Mouse (Mus musculus) mouse embryonic stem cell (cell line): ENCODE results near the gene Pygl.
"Not testable (repeated sequence)": the region's sequence is repeated elsewhere in the genome, so short reads cannot be mapped to it uniquely, and the experiment has no call there.

Experiments
- in situ Hi-C, 2 experiments: fragments of 300-500 bp; cut with MboI; formaldehyde crosslinking; loops; 1 replicate in 1 of 2; 3 replicates in 1 of 2; pipeline ENCODE4 v1.14.3; 2019 to 2020; ENCODE audit warnings: low sequenced_read_pairs in 2 of 2, low pct_unique_long_range_greater_than_20kb in 1 of 2, mixed read lengths in 1 of 2; ENCODE audit not compliant: unreplicated experiment in 1 of 2

Gene Pygl

DNA sequence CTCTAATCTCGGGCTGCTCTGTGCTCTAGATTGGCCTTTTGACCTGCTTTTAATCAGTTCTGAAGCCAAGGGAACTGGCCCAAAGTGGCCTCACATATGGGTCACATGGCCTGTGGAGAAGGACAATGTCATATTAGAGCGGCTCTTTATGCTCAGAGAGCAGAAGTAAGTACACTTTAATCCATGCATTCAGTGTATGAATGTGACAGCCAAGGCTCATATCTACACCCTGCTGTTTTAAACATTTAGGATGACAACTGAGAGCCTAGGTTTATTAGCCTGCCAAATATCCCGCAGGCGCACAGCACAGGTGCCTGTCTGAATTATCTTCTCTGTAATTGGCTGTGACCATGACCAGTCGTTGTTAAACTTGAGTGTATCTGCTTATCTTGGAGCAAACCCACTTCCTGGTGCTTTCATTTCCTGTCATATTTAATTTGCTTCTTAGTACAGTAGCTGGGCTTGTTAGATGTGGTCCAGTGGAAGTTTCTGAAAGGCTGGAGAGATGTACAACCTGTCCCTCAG, 794 bp upstream of the Pygl start:
- in situ Hi-C loops = no loop called here

DNA sequence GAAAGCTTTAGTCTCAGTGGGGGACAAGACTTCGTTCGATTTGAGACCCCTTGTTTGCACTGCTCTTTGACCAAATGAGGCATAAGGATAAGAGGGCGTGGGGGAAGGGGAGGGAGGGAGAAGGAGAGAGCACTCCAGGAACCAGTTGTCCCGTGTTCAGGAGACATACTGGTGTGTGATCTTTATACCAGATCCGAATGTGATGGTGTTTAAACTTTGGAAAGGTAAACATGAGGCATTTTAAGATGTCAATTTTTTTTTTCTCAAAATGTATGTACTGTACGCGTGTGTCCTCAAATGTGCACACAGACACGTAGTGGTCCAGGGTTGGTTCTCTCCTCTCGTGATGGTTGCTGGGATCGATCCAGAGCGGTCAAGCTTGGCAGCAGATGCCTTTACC, 3.1 kb downstream of the Pygl start:
- in situ Hi-C loops = no loop called here

DNA sequence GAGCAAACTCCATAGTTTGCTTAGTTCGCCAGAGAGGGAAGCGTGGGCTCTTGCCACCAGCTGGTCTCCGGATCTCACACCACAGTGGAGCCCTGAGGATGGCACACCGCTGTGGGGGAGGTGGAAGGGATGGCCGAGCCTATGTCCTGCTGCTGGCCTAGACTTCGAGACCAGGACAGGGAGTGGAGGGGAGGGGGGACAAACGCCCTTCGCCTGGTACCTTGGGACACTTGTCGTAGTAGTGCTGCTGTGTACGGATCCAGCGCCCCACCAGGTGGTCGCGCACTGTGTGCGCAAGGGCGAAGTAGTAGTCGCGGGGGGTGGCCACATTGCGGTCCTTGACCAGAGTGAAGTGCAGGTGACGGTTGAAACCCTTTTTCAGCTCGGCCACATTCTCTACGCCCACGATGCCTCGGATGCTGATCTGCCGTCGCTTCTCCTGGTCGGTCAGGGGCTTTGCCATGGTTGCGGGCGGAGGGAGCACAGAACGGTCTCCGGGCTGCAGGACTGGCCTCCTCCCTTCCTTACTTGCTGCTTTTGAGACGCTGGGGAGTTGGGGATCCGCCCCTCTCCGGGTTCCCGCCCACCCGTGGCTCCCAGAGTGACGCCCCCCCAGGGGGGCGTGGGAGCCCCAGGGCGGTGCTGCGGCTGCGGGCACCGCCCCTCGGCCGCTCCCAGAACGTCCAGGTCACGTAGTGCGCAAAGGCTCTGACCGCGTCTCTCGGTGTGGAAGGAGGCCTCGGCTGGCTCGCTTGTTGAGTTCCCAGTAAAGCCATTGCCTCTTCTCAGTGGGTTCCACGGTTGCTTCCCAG, 4.0 kb downstream of the Pygl start:
- in situ Hi-C loops = no loop called here

DNA sequence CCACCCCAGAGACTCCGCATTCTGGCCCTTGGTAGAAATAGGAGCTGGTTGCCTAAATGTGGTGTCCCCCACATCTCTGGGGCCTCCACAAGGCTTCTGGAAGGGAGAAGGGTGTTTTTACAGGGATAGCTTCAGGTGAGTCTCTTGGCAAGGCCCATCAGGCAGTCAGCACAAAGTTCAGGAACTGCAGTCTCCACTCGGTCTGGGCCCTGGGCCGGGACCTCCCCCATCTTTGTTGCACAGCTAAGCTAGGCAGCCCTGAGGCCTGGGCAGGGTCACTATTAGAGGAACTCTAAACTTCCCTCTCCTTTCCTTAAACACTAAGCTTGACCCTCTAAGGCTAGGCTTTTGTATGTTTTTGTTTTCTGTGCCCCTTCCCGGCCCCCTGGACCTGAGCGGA, 4.6 kb downstream of the Pygl start:
- in situ Hi-C loops = no loop called here

DNA sequence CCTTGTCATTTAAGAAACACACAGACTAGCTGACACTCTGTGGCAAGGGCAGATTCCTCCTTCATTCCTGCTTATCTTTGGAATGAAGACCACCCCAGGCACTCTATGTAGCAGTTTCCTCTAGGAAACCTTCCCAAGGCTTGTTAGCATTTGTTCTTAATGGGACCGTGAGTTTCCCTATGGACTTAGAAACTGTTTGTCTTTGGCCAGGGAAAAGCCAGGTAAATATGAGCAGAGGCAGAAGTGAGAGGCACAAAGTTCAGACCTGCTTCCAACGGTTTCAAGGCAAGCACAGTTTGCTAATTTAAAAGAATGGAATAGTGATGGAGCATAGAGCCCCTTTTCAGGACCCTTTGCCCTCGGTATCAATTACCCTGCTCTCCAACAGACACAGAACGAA, 8.0 kb downstream of the Pygl start:
- in situ Hi-C loops = no loop called here

DNA sequence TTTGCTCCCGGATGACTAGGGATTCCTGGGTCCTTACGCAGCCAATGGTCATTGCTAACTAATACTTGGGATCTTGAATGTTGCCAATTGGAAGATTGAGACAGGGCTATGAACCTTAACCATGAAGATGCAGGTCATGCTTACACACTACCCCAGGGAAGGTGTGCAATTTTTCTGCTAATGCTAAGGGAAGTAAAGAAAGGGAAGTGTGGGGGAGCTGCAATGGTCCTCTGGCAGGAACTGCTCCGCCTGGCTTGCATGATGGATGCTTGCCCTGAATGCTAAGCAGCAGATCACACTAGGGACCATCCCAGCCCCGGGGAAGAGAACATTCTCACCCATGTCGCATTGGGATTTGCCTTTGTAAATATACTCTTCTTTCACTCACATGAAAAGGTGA, 9.9 kb downstream of the Pygl start:
- in situ Hi-C loops = no loop called here

DNA sequence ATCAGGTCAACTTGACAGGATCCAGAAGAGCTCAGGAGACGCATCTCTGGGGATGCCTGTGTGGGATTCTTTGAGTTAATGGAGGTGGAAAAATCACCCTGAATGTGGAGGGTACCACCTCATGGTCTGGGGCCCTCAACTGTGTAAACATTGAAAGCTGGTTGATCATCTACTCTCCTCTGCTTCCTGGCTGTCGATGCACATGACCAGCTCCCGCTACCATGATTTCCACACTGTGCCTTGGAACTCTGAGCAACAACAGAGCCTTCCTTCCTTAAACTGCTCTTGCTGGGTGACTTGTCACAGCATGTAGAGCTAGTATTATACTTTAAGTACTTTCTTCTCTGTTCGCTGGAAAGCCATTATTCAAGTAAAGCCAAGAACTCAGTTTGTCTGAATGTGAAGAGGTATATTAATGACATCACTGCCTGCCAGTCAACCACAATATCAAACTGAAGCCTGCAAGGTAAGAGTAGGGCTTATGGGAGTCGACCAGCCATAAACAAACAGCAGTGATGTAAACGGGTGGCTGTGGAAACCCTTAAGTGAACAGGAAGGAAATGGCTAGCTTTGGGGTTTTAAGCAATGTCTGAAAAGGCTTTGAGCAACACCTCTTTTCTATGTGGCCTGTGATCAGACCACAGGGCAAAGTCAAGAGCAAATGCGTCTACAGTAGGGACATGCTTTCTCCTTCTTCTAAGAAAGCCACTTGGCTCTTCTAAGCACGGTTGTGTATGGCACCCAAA, 12.3 kb downstream of the Pygl start:
- in situ Hi-C loops = no loop called here

DNA sequence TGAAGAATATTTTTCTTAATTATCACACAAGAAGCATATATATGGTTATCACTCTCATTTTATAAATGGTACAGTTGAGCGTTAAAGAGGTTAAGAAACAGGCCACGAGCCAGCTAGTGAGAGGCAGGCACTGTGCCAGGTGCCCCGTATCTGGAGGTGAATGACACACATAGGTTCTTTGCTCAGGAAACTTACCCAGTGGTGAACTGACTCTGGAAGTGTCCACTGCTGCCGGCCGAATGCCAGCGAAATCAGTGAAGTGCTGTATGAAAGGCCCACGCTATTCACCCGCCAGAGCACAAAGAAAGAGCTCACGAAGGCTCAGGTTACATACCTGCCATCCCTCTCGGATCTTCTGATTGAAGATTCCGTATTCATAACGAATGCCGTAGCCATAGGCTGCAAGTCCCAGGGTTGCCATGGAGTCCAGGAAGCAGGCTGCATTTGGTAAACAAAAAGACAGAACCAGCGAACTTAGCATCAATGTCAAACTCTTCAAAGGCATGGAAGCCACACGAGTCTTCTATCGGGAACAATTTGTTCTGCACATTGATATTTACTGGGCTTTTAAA, 15.0 kb downstream of the Pygl start:
- in situ Hi-C loops = no loop called here

DNA sequence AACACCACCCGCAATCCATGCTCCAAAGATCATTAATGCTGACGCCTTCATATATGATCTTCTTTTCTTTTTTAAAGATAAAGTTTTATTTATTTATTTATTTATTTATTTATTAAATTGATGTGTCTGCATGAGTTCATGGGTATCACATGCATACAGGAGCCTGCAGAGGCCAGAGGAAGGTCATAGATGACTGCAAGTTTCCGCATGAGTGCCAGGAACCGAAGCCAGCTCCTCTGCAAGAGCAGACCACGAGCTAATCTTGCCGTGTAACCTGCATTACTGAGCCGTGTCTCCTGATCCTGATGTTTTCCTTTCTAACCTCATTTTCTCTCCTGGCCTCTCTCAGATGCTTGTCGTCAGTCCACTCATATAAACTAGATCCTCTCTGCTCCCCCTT, 17.0 kb downstream of the Pygl start:
- in situ Hi-C loops = no loop called here

DNA sequence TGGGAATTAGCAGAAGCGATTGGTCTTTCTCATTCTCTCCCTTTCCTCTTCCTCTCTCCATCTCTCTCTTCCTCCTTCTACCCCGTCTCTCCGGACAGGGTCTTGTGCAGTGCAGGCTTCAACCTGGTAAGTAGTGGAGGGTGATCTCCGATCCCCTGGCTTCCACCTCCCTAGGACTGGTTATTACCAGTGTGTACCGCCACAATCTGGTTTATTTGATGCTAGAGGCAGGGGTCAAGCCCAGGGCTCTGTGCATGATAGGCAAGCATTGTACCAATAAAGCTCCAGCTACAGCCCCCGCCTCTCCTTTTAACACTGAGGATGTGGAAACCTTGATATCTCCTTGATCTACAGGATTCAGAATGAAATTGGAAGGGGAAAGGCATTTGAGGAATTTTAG, 17.7 kb downstream of the Pygl start:
- in situ Hi-C loops = no loop called here

DNA sequence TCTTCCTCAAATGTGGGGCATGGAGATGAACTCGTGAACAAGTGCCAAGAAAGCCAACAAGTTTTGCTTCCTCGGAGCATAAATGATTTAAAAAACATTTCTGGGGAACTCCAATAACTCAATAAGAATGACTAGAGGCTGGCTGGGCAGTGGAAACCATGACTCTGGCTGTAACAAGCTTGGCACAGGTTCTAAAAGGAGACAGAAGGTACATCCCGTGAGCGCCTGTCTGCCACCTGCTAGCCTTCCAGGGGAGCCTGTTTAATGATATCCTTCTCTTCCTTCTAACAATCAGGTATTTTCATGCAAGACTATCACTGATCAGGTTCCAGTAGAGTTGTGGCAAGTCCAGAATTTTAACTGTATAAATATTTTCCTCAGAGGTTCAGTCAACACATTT, 18.8 kb downstream of the Pygl start:
- in situ Hi-C loops = no loop called here

DNA sequence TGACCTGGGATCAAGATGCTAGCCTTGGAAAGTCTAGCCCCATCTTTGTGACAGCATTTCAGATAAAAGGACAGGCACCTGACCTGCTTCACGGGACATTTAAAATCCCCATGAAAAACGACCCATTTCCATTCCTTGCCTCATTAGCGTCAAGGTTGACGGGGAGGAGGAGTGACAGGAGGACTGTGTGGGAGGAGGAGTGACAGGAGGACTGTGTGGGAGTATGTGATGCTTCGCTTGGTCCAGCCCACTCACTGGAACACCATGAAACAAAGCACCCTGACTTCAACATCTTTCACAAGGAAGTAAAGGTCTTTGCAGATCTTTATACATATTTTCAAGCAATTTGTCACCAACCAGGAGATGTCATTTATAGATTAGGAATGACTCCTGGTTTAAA, 23.1 kb downstream of the Pygl start:
- in situ Hi-C loops = no loop called here

DNA sequence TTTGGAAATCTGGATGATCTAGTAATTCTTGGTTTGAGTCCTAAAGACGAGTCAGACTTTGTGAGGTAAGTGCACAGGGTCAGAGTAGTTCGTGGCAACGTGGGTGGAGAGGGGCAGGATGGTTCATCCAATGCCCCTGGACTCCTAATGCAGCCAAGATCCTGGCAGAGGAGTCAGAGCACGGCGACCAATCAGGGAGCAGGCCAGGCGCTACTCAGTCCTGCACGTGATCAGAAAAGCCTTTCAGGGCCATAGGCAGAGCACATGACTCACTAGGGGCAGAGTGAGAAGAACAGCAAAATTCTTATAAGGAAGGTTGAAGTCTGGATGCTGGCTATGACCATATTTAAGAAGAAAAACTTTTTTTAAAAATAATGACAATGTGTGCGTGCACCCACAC, 26.9 kb downstream of the Pygl start:
- in situ Hi-C loops = no loop called here

DNA sequence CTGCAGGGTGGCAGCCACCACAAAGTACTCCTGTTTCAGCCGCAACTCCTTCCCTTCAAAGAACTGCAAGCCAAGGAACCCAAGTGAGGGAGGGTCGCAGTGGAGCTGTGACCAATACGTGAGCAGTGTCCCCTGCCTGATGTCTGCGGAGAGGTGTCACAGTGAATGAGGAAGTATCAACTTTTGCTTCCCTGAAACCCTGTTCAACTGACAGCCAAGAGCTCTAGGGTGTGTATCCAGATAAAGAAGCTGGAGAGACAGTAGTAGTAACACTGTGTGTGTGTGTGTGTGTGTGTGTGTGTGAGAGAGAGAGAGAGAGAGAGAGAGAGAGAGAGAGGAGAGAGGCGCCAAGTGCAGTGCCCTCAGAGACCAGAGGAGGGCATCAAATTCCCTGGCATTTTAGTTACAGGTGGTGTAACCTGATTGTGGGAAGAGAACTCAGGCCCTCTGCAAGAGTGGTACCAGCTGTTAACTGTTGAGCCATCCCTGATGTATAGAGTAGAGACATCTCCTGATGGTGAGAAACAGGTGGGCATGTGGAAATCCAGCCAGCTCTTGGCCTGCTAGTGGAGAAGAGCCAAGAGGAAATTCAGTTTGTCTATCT, 29.3 kb downstream of the Pygl start:
- in situ Hi-C loops = no loop called here

DNA sequence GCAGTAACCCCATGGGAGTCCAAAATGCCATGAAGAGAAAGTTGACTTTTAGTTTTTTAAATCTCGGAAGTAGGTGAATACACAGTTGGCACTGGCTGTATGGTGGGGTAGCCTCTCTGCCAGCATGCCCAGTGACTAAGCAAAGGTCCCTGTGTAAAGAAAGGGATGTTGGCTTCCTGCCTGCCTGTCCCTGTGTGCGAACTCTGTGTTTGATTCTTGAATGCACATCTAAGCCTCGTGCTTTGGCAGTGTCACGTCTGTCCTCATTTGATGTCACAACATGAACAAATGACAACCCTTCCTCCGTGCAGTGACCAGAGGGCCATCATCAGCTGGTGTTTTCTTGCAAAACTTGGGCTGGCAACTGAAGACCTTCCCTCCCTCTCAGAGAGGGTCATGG, 34.9 kb downstream of the Pygl start:
- in situ Hi-C loops = no loop called here

DNA sequence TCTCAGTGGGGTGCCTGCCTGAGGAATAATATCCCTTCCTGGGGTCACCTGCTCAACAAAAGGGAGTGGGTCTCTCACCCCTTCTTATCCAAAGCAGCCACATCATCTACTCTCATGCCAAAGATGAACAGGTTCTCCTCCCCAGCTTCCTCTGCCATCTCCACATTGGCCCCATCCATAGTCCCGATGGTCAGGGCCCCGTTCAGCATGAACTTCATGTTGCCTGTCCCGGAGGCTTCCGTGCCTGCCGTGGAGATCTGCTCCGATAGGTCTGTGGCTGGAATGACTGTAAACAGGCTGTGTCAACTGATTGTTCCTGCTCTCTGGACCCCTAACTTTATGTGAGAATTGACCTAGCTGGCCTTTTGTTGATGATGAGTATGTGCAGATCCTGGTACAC, 35.9 kb downstream of the Pygl start:
- in situ Hi-C loops = no loop called here

DNA sequence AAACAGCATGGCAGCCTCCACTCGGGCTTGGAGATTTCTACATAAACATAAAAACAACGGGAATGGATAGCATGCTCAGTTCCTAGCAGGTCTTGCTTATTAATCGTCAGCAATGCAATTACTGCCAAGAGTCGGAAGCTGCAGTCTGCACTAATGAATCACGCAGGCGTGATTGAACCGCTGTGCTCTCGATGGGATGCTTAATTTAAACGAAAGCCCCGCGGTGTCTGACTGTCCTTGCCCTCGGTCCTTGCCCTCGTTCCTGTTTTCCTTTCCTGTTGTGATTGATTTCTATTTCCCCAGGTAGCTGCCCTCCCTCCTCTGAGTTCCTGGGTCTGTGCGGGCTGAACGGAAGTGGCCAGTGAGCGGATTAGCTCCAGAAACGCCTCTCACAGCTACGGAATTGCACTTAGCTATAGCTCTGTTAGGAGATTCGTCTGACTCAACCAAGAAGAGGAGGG, 39.0 kb downstream of the Pygl start:
- in situ Hi-C loops = no loop called here

DNA sequence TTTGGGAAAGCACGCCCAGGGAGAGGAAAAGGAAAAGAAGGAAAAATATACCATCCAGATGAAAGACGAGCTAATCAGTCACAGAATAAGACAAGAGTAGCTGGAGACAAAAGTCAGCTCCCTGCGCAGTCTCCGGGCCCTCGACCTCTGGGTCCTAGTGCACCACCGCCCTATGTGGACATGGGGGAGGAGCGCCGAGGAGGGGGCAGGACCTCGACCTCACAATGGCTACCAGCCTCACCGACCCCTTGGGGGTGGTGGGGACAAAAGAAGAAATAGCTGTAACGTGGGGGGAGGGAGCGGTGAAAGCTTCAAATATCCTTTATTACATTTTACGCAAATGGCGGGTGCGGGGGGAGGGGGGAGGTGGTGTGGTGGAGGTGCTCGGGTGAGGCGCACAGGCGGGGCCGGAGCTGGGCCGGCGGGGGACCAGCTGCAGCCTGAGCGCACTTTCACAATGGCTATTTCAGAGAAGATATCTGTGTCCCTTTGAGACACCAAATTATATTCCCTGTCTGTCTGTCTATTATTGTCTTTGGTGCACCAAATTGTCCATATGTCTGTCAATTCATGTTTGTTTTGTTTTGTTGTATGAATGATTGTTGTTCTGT, 47.0 kb downstream of the Pygl start:
- in situ Hi-C loops = no loop called here

DNA sequence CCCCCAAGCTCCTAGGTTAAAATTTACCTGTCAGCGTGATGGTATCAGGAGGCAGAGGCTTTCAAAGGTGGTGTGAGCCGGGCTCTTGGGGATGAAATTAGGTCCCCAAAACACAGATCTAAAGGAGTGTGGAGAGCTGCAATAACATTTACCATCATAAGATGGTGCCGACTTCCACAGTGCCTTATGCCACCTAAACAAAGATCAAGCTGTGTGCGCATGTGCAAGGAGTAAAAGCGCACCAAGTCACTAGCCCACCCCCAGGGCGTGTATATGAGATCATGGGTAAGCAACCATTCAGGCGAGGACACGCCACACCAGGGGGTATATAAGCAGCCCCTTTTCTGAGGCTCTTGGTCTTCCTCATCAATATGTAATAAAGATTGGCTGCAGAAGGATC, 47.8 kb downstream of the Pygl start:
- in situ Hi-C loops = not testable (repeated sequence)
